Mouse (Mus musculus) CH12.LX (cell line): ENCODE results near the gene Gm3415. TPM values are rescaled to one million over a fixed set of nuclear protein-coding genes. Genes with fewer than 3 reads are reported as not detected.
A peak's percentile ranks its signal among the peaks of the same experiment; 100 is the strongest.
"Not testable (repeated sequence)": the region's sequence is repeated elsewhere in the genome, so short reads cannot be mapped to it uniquely, and the experiment has no call there.

Experiments used
- DNase-seq: peaks from one replicate; pipeline ENCODE4 v3.0.0-alpha.2; 2013; ENCODE audit errors: extremely low read depth
- H3K27ac ChIP-seq: 2 replicates; pipeline ENCODE4 v1.5.1; 2012; ENCODE audit warnings: low read depth, mild to moderate bottlenecking, control low read depth, moderate library complexity; ENCODE audit not compliant: insufficient read depth
- H3K27me3 ChIP-seq: replicated peaks from 2 replicates; pipeline ENCODE3; 2012; ENCODE audit warnings: inconsistent platforms
- H3K36me3 ChIP-seq, 2 experiments: replicated peaks in 1 of 2; 2 replicates each; pipeline versions ENCODE3 to v1.6.1; 2012; ENCODE audit warnings: inconsistent platforms in 1 of 2, low read length in 1 of 2, mild to moderate bottlenecking in 1 of 2, mixed read lengths in 1 of 2, moderate library complexity in 1 of 2; ENCODE audit not compliant: control insufficient read depth in 1 of 2, insufficient read depth in 1 of 2
- H3K4me1 ChIP-seq, 2 experiments: 2 replicates each; pipeline ENCODE4 v1.6.1; 2012; ENCODE audit warnings: inconsistent platforms in 1 of 2, moderate library complexity in 1 of 2; ENCODE audit not compliant: insufficient read depth in 2 of 2, control insufficient read depth in 1 of 2
- H3K4me2 ChIP-seq: 2 replicates; pipeline ENCODE4 v1.6.1; 2012; ENCODE audit warnings: low read depth, mild to moderate bottlenecking, control low read depth; ENCODE audit not compliant: poor library complexity, insufficient read depth, severe bottlenecking
- H3K4me3 ChIP-seq, 3 experiments: fragments of 150-350 bp in 1 of 3; sonication (generic) in 1 of 3; replicated peaks in 1 of 3; 2 replicates each; pipeline versions ENCODE3 to v1.5.1; 2011 to 2012; ENCODE audit warnings: low read depth in 2 of 3, low read length in 2 of 3, mild to moderate bottlenecking in 2 of 3, moderate library complexity in 2 of 3, control low read depth in 1 of 3, improper control_type of control experiment in 1 of 3, inconsistent platforms in 1 of 3, mixed read lengths in 1 of 3; ENCODE audit not compliant: poor library complexity in 1 of 3
- H3K79me2 ChIP-seq: replicated peaks from 2 replicates; pipeline ENCODE4 v1.6.1; 2012; ENCODE audit warnings: mild to moderate bottlenecking, moderate library complexity; ENCODE audit not compliant: control insufficient read depth, poor library complexity, insufficient read depth, severe bottlenecking; ENCODE audit errors: extremely low read depth
- H3K9ac ChIP-seq: 2 replicates; pipeline ENCODE4 v1.6.1; 2012; ENCODE audit warnings: low read depth, mild to moderate bottlenecking, control low read depth, moderate library complexity; ENCODE audit not compliant: insufficient read depth
- H3K9me3 ChIP-seq: replicated peaks from 2 replicates; pipeline ENCODE3; 2012; ENCODE audit warnings: low read length, inconsistent platforms, mixed read lengths
- BHLHE40 ChIP-seq: IDR thresholded peaks from 2 replicates; pipeline ENCODE4 v1.6.1; 2011; ENCODE audit warnings: mild to moderate bottlenecking, low read depth, low read length, improper control_type of control experiment
- CTCF ChIP-seq, 2 experiments: IDR thresholded peaks in 1 of 2; conservative IDR thresholded peaks in 1 of 2; 2 replicates each; pipeline ENCODE4 v1.5.1; 2011 to 2012; ENCODE audit warnings: low read depth in 2 of 2, low read length in 2 of 2, improper control_type of control experiment in 1 of 2, inconsistent platforms in 1 of 2, mild to moderate bottlenecking in 1 of 2, moderate library complexity in 1 of 2
- E2F4 ChIP-seq: IDR thresholded peaks from 2 replicates; pipeline ENCODE4 v1.6.1; 2011; ENCODE audit warnings: low read depth, low read length, improper control_type of control experiment; ENCODE audit not compliant: insufficient replicate concordance
- EP300 ChIP-seq: IDR thresholded peaks from 2 replicates; pipeline ENCODE4 v1.6.1; 2011; ENCODE audit warnings: low read length, improper control_type of control experiment
- ETS1 ChIP-seq: conservative IDR thresholded peaks from 2 replicates; pipeline ENCODE4 v1.6.1; 2012; ENCODE audit warnings: low read depth, mild to moderate bottlenecking, inconsistent platforms, low read length, improper control_type of control experiment, moderate library complexity
- HCFC1 ChIP-seq: IDR thresholded peaks from 2 replicates; pipeline ENCODE4 v1.6.1; 2012; ENCODE audit warnings: low read depth, mild to moderate bottlenecking, inconsistent platforms, low read length, improper control_type of control experiment
- IRF4 ChIP-seq: IDR thresholded peaks from 2 replicates; pipeline ENCODE4 v1.6.1; 2014; ENCODE audit warnings: low read depth, mild to moderate bottlenecking, inconsistent platforms, low read length, improper control_type of control experiment
- JUN ChIP-seq: IDR thresholded peaks from 2 replicates; pipeline ENCODE4 v1.6.1; 2011; ENCODE audit warnings: low read depth, mild to moderate bottlenecking, low read length, improper control_type of control experiment, moderate library complexity; ENCODE audit not compliant: insufficient read depth
- POLR2A ChIP-seq: IDR thresholded peaks from 2 replicates; pipeline ENCODE4 v1.6.1; 2011; ENCODE audit warnings: low read depth, mild to moderate bottlenecking, improper control_type of control experiment, low read length
- SMC3 ChIP-seq: IDR thresholded peaks from 2 replicates; pipeline ENCODE4 v1.6.1; 2011; ENCODE audit warnings: low read depth, low read length, improper control_type of control experiment
- TBP ChIP-seq: conservative IDR thresholded peaks from 2 replicates; pipeline ENCODE4 v1.6.1; 2011; ENCODE audit warnings: low read depth, low read length, improper control_type of control experiment
- ZMIZ1 ChIP-seq: IDR thresholded peaks from 2 replicates; pipeline ENCODE4 v1.6.1; 2012; ENCODE audit warnings: low read depth, mild to moderate bottlenecking, inconsistent platforms, low read length, improper control_type of control experiment
- dilution Hi-C: fragments of 300-500 bp; cut with MboI; formaldehyde crosslinking; loops from 2 replicates; pipeline ENCODE4 v1.14.3; 2020; ENCODE audit warnings: low sequenced_read_pairs; ENCODE audit not compliant: extremely low pct_unique_long_range_greater_than_20kb, extremely low pct_ligation_motif_present
- in situ Hi-C: fragments of 300-500 bp; cut with MboI; formaldehyde crosslinking; loops from 3 replicates; pipeline ENCODE4 v1.14.3; 2019; ENCODE audit warnings: low sequenced_read_pairs, low pct_ligation_motif_present, low pct_unique_long_range_greater_than_20kb, mixed read lengths
- polyA plus RNA-seq: library from polyadenylated mRNA; unstranded; fragments of >175 nt; gene quantifications from 2 replicates; pipeline ENCODE4 v1.2.1, GENCODE M21; 2012; ENCODE audit warnings: low read depth; ENCODE audit not compliant: insufficient read length
- total RNA-seq, 2 experiments: library from RNA; depleted of rRNA; stranded (reverse); fragments of 300-350 nt in 1 of 2; fragments of >200 nt in 1 of 2; gene quantifications; 2 replicates each; pipeline ENCODE4 v1.2.3; 2012 to 2014

The Gm3415 gene
- total and polyA plus RNA-seq, 3 experiments, result not detected

DNA sequence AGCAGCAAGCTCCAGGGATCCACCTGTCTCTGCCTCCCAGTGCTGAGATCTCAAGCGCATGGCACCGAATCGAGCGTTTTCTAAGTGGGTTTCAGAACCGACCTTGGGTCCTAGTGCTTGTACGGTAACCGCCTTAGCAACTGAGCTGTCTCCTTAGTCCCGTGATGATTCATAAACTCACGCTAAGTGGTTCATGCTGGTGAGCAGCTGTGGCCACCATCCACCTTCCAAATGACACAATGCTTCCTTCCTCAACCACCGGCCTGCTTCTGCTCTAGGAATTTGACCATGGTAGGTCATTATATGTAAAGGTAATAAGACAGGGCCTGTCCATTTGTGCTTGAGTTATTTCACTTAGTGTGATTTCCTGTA lies 41.6 kb downstream of the Gm3415 start:
- H3K79me2 ChIP-seq, result no peaks in the 10 kb centered on the region
- H3K27me3 ChIP-seq, result no peaks in the 10 kb centered on the region
- peak overlapping the region; percentile 1 for H3K27ac ChIP-seq
- dilution Hi-C loops (no loop called here), in situ Hi-C loops (no loop called here)
- peak; percentile 66 for TF ChIP-seq ETS1
- TF ChIP-seq POLR2A, result peak; percentile 48; the same call in 1 of the 2 replicates
- 0 out of 2 replicates have a peak, but pooled peaks have one; percentile 9 for TF ChIP-seq JUN
- peak; percentile 35; the same call in 1 of the 2 replicates for TF ChIP-seq IRF4
- TF ChIP-seq HCFC1, result 0 out of 2 replicates have a peak, but pooled peaks have one; percentile 7
- TF ChIP-seq CTCF (conservative IDR thresholded peaks at IDR 0.05 in 1 of 2, IDR thresholded peaks at IDR 0.05 in 1 of 2; ENCODE audit: low read depth in 2 of 2, low read length in 2 of 2), result no peak
- TF ChIP-seq SMC3, result no peak
- no peak for TF ChIP-seq E2F4
- TF ChIP-seq BHLHE40, result peak; percentile 92
- peak; percentile 72; the same call in 1 of the 2 replicates for TF ChIP-seq TBP
- peak; percentile 21; the same call in 1 of the 2 replicates for TF ChIP-seq EP300
- TF ChIP-seq ZMIZ1, result peak; percentile 92
- H3K9me3 ChIP-seq, result peaks cover 12% of the 10 kb centered on the region
- no peaks in the 10 kb centered on the region for H3K36me3 ChIP-seq
- H3K4me3 ChIP-seq, result no peak overlapping the region
- H3K4me1 ChIP-seq, result peaks cover 19 to 28% of the 10 kb centered on the region in 2 experiments
- peak; percentile 64 for DNase-seq
- no peak overlapping the region for H3K9ac ChIP-seq
- H3K4me2 ChIP-seq, result peak overlapping the region; percentile 45; the same call in 1 of the 2 replicates

DNA sequence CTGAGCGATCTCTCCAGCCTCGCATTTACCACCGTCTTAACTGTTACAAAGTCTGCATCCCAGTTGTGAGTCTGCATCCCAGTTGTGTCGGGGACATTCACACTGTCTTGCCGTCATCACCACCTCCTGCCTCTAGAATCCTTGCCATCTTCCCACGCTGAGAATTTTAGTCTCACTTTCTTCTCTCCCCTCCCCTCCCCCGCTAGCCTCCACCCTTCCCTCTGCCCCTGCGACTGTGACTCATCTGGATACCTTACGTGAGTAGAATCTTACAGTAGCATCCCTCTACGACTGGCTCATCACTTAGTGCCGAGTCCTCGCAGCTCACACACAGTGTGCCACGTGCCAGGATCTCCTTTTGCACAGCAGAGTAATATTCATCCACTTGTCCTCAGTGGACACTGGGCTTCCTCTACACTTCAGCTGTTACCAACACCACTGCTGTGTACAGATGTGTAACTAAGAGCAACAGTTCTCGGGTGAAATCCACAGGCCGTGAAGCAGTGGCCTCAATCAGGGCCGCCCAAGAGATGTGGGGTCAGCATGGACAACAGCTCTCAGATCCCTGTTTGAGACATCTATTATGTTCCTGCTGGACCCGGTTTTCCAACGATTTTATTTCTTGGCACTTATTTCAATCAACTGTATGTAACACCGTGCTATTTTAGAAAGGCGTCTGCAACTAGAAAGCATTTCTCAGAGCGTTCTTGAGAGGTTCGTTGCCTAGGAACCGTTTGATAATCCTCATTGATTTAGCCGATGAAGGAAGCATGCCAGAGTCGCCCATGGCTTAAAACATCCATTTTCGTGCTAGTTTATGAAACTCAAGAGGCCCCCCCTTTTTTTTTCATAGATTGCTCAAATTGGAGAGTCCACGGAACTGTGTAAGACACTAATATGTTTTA lies 42.5 kb downstream of the Gm3415 start:
- peaks cover 12% of the 10 kb centered on the region for H3K9me3 ChIP-seq
- peaks cover 19 to 34% of the 10 kb centered on the region in 2 experiments for H3K4me1 ChIP-seq
- no peaks in the 10 kb centered on the region for H3K79me2 ChIP-seq
- peak; percentile 34 for TF ChIP-seq BHLHE40
- no peak for TF ChIP-seq CTCF (conservative IDR thresholded peaks at IDR 0.05 in 1 of 2, IDR thresholded peaks at IDR 0.05 in 1 of 2; ENCODE audit: low read depth in 2 of 2, low read length in 2 of 2)
- TF ChIP-seq, all 38 proteins: peak for 1
- in situ Hi-C loops (no loop called here), dilution Hi-C loops (no loop called here)
- Histone ChIP-seq H3K9ac (no peak overlapping the region), H3K27ac (no peak overlapping the region), H3K4me2 (no peak overlapping the region), H3K36me3 (no peaks in the 10 kb centered on the region), H3K4me3 (no peak overlapping the region), H3K27me3 (no peaks in the 10 kb centered on the region)
- no peak for DNase-seq

DNA sequence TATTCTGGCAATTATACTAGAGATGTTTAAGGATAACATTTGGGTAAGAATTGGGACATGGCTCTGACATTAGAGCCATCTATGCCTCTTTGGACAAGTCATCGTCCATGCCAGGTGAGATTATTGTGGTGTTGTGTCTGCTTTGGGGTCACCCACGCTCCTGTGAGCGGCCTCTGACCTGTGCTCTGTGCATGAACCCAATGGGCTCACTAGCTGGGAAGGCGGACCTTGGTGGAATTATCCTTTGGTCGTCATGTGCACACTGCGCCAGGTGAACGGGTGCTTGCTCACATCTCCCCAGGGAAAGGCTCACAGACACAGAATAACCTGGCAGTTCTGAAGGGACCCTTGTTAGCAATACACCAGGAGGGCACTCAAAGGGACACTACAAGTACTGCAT lies 43.3 kb downstream of the Gm3415 start:
- DNase-seq, H3K79me2 ChIP-seq, H3K9ac ChIP-seq, H3K4me2 ChIP-seq, in situ Hi-C loops, H3K4me3 ChIP-seq, H3K27ac ChIP-seq, H3K36me3 ChIP-seq, H3K9me3 ChIP-seq, dilution Hi-C loops, H3K27me3 ChIP-seq: not testable (repeated sequence)
- peaks cover 19 to 35% of the 10 kb centered on the region in 2 experiments for H3K4me1 ChIP-seq
